Mouse (Mus musculus) testis, adult 2 months (tissue): ENCODE measurements around the gene Padi1.

ENCODE experiments used
- CTCF ChIP-seq: fragments of 200-500 bp; IDR thresholded peaks from 2 replicates; pipeline ENCODE4 v1.5.1; 2012; ENCODE audit warnings: low read depth, mild to moderate bottlenecking, inconsistent platforms, low read length, moderate library complexity; ENCODE audit not compliant: control insufficient read depth, insufficient read depth, insufficient replicate concordance
- POLR2A ChIP-seq: fragments of 200-500 bp; IDR thresholded peaks from 2 replicates; pipeline ENCODE4 v1.6.1; 2012; ENCODE audit warnings: low read depth, mild to moderate bottlenecking, inconsistent platforms, low read length, moderate library complexity; ENCODE audit not compliant: control insufficient read depth

- no peak for TF ChIP-seq CTCF
- no peak for TF ChIP-seq POLR2A
Measured at GRCm38 (mm10) chr4:140782821-140783220, 62.8 kb downstream of the Padi1 start.
